11 mouse cellular contexts compared by ENCODE assay signal in genomic region chr10:4724851-4725250, GRCm38 (mm10).
DNase-seq lines count a peak whose midpoint lies in the region; ATAC-seq and TF ChIP-seq lines count a peak whose summit lies in the region.
"Had no signal": no experiment of that assay in that cellular context is flagged by ENCODE, and none has a peak within 500 bp of the region (broad histone marks: within the 10 kb centered on the region; RNA-seq: fewer than 3 reads in every experiment).

No protein-coding gene starts in this region.

- DNase-seq in hindbrain, postnatal 0 days (ENCODE audit: low spot score): peak; percentile 59
- peak; percentile 44 for DNase-seq in 3T3-L1 (ENCODE audit: low read depth, low spot score)
- peak; percentile 64 for DNase-seq in ES-CJ7 (ENCODE audit: low read depth, low spot score)
- DNase-seq in induced T-regulatory cell, adult 2 months (ENCODE audit: low read depth): peak; percentile 39
- DNase-seq in urinary bladder, postnatal 10 days (ENCODE audit: low spot score): no peak
- DNase-seq: adrenal gland, adult 2 months; heart, postnatal 4 days had no signal

- ATAC-seq in hindbrain, postnatal 0 days: no peak
- ATAC-seq in hindbrain, embryonic 13.5 days (ENCODE audit: low FRiP score): no peak
- no peak for ATAC-seq in frontal cortex, adult (ENCODE audit: low TSS enrichment)
- ATAC-seq in erythroid progenitor cell, adult 5-6 weeks (replicated peaks; ENCODE audit: low FRiP score, poor library complexity, severe bottlenecking): no peak

- H3K9ac ChIP-seq in hindbrain, postnatal 0 days (replicated peaks; ENCODE audit: low read length): no peak overlapping the region
- H3K9ac ChIP-seq in hindbrain, embryonic 13.5 days: no peak overlapping the region
- H3K9ac ChIP-seq: neural tube, embryonic 13.5 days had no signal

- H3K36me3 ChIP-seq in hindbrain, postnatal 0 days (ENCODE audit: insufficient read depth, low read length): no peaks in the 10 kb centered on the region
- no peaks in the 10 kb centered on the region for H3K36me3 ChIP-seq in hindbrain, embryonic 13.5 days
- H3K36me3 ChIP-seq: neural tube, embryonic 13.5 days had no signal

- no peaks in the 10 kb centered on the region for H3K4me1 ChIP-seq in hindbrain, postnatal 0 days (ENCODE audit: insufficient read depth, low read length)
- 0 out of 2 replicates have a peak, but pooled peaks cover 3% of the 10 kb centered on the region for H3K4me1 ChIP-seq in hindbrain, embryonic 13.5 days (replicated peaks)

- peak; percentile 54 for TF ChIP-seq CTCF in hindbrain, postnatal 0 days (IDR thresholded peaks at IDR 0.05; ENCODE audit: low read depth)

- H3K27ac ChIP-seq in hindbrain, postnatal 0 days: no peak overlapping the region
- no peak overlapping the region for H3K27ac ChIP-seq in hindbrain, embryonic 13.5 days
- H3K27ac ChIP-seq: neural tube, embryonic 13.5 days had no signal

- no peaks in the 10 kb centered on the region for H3K9me3 ChIP-seq in hindbrain, postnatal 0 days (ENCODE audit: low read length)
- no peaks in the 10 kb centered on the region for H3K9me3 ChIP-seq in hindbrain, embryonic 13.5 days
- H3K9me3 ChIP-seq: neural tube, embryonic 13.5 days had no signal

- H3K27me3 ChIP-seq in hindbrain, postnatal 0 days (ENCODE audit: insufficient read depth, low read length): no peaks in the 10 kb centered on the region
- no peaks in the 10 kb centered on the region for H3K27me3 ChIP-seq in hindbrain, embryonic 13.5 days
- H3K27me3 ChIP-seq: neural tube, embryonic 13.5 days had no signal

- no peak overlapping the region for H3K4me3 ChIP-seq in hindbrain, postnatal 0 days (ENCODE audit: low read length)
- no peak overlapping the region for H3K4me3 ChIP-seq in hindbrain, embryonic 13.5 days
- H3K4me3 ChIP-seq: neural tube, embryonic 13.5 days had no signal

- no peak overlapping the region for H3K4me2 ChIP-seq in hindbrain, postnatal 0 days (ENCODE audit: low read depth, low read length)
- H3K4me2 ChIP-seq in hindbrain, embryonic 13.5 days: no peak overlapping the region
- H3K4me2 ChIP-seq: neural tube, embryonic 13.5 days had no signal

- 52% methylated on average over 3 of the region's 3 CpGs for WGBS in hindbrain, postnatal 0 days
- WGBS in hindbrain, embryonic 13.5 days: 50% methylated on average over 3 of the region's 3 CpGs
